In genomic region chr15:78425230-78425629, GRCm38 (mm10) we compare ENCODE assay signal across 14 mouse cellular contexts. TPM values are rescaled to one million over a fixed set of nuclear protein-coding genes. Genes with fewer than 3 reads are reported as not detected.
"Had no signal": no experiment of that assay in that cellular context is flagged by ENCODE, and none has a peak within 500 bp of the region (broad histone marks: within the 10 kb centered on the region; RNA-seq: fewer than 3 reads in every experiment).

No protein-coding gene starts in this region.

- H3K36me3 ChIP-seq: limb, embryonic 13.5 days; midbrain, embryonic 12.5 days; neural tube, embryonic 15.5 days had no signal

- H3K9ac ChIP-seq: limb, embryonic 13.5 days; midbrain, embryonic 12.5 days; neural tube, embryonic 15.5 days had no signal

- H3K4me2 ChIP-seq: limb, embryonic 13.5 days; liver, embryonic 11.5 days; midbrain, embryonic 12.5 days; neural tube, embryonic 15.5 days had no signal

- H3K9me3 ChIP-seq: limb, embryonic 13.5 days; midbrain, embryonic 12.5 days; neural tube, embryonic 15.5 days had no signal

- H3K4me3 ChIP-seq: limb, embryonic 13.5 days; midbrain, embryonic 12.5 days; neural tube, embryonic 15.5 days had no signal

- ATAC-seq: midbrain, embryonic 16.5 days had no signal

- H3K27ac ChIP-seq: limb, embryonic 13.5 days; midbrain, embryonic 12.5 days; neural tube, embryonic 15.5 days had no signal

- H3K27me3 ChIP-seq: neural tube, embryonic 15.5 days had no signal

- DNase-seq: left cerebral cortex, postnatal 4 days; right cerebral cortex, adult 18-20 months; right cerebral cortex, postnatal 25 days; thymus, postnatal 4 days had no signal

RNA-seq across cellular contexts. Expression of gene Tex33, which starts 29.5 kb away (rescaled TPM):
- polyA plus RNA-seq: kidney, embryonic 14.5 days; limb, embryonic 13.5 days; liver, embryonic 11.5 days; lung, embryonic 16.5 days; midbrain, embryonic 12.5 days; midbrain, embryonic 16.5 days; neural tube, embryonic 11.5 days; neural tube, embryonic 15.5 days; small intestine, adult 2 months; stomach, embryonic 16.5 days had no signal

RNA-seq across cellular contexts. Expression of gene Tmprss6, which starts 43.2 kb away (rescaled TPM):
- polyA plus RNA-seq: neural tube, embryonic 11.5 days had no signal
